Comparison of ENCODE assay signal across 9 mouse cellular contexts in genomic region chr5:137376198-137376597, GRCm38 (mm10). TPM values are rescaled to one million over a fixed set of nuclear protein-coding genes. Genes with fewer than 3 reads are reported as not detected.
A peak's percentile ranks its signal among the peaks of the same experiment; 100 is the strongest.
DNase-seq lines count a peak whose midpoint lies in the region; ATAC-seq and TF ChIP-seq lines count a peak whose summit lies in the region.
"Had no signal": no experiment of that assay in that cellular context is flagged by ENCODE, and none has a peak within 500 bp of the region (broad histone marks: within the 10 kb centered on the region; RNA-seq: fewer than 3 reads in every experiment).

No protein-coding gene starts in this region.

- no peak for ATAC-seq in heart, embryonic 15.5 days (replicated peaks; ENCODE audit: insufficient number of reproducible peaks, insufficient read depth, low FRiP score, low read depth)
- no peak for ATAC-seq in CD4-positive, CD25-positive, alpha-beta regulatory T cell, adult 4 months

- H3K4me3 ChIP-seq in heart, embryonic 15.5 days: no peak overlapping the region
- no peak overlapping the region for H3K4me3 ChIP-seq in kidney, adult 2 months (ENCODE audit: insufficient read depth, low read depth, low read length)
- no peak overlapping the region for H3K4me3 ChIP-seq in cerebellum, adult 2 months (replicated peaks; ENCODE audit: insufficient read depth, low read depth, low read length)
- H3K4me3 ChIP-seq: megakaryocyte, embryonic 14.5 days had no signal

- no peak overlapping the region for H3K9ac ChIP-seq in heart, embryonic 15.5 days

- peaks cover 29% of the 10 kb centered on the region for H3K4me1 ChIP-seq in heart, embryonic 15.5 days (replicated peaks)
- H3K4me1 ChIP-seq in kidney, adult 2 months (ENCODE audit: control insufficient read depth, insufficient read depth, low read length): peaks cover 6% of the 10 kb centered on the region; the same call in 1 of the 2 replicates
- H3K4me1 ChIP-seq in cerebellum, adult 2 months (ENCODE audit: control insufficient read depth, insufficient read depth, low read length): no peaks in the 10 kb centered on the region

- DNase-seq in heart, adult 8-10 months (ENCODE audit: low spot score): no peak
- DNase-seq in brain, adult 2 months (ENCODE audit: low read depth, low spot score): peak; percentile 24
- DNase-seq in kidney, adult 2 months: peak; percentile 73
- DNase-seq in lung, postnatal 25 days (ENCODE audit: low spot score): peak; percentile 69
- DNase-seq in cerebellum, adult 2 months: no peak
- DNase-seq in spleen, postnatal 10 days (ENCODE audit: low spot score in 2 of 2): no peak

- no peaks in the 10 kb centered on the region for H3K9me3 ChIP-seq in heart, embryonic 15.5 days (replicated peaks)
- H3K9me3 ChIP-seq: megakaryocyte, embryonic 14.5 days had no signal

- H3K36me3 ChIP-seq in heart, embryonic 15.5 days: peaks cover 39% of the 10 kb centered on the region
- peaks cover 4% of the 10 kb centered on the region for H3K36me3 ChIP-seq in kidney, adult 2 months (ENCODE audit: control insufficient read depth, insufficient read depth, low read length)

- H3K27me3 ChIP-seq in heart, embryonic 15.5 days: no peaks in the 10 kb centered on the region
- H3K27me3 ChIP-seq in kidney, adult 2 months (replicated peaks; ENCODE audit: control insufficient read depth, insufficient read depth, low read length): no peaks in the 10 kb centered on the region
- no peaks in the 10 kb centered on the region for H3K27me3 ChIP-seq in cerebellum, adult 2 months (ENCODE audit: control insufficient read depth, insufficient read depth, low read length)

- H3K27ac ChIP-seq in heart, embryonic 15.5 days: peak overlapping the region; percentile 71
- peak overlapping the region; percentile 27 for H3K27ac ChIP-seq in kidney, adult 2 months (ENCODE audit: insufficient read depth, low read depth, low read length)
- no peak overlapping the region for H3K27ac ChIP-seq in cerebellum, adult 2 months (ENCODE audit: insufficient read depth, low read length)

- TF ChIP-seq CTCF in kidney, adult 2 months (conservative IDR thresholded peaks at IDR 0.05; ENCODE audit: insufficient read depth, insufficient read length, low read depth, low read length): peak; percentile 58
- TF ChIP-seq CTCF in cerebellum, adult 2 months (IDR thresholded peaks at IDR 0.05; ENCODE audit: borderline replicate concordance, insufficient read depth, low read depth, low read length): no peak

- TF ChIP-seq POLR2A in kidney, adult 2 months (IDR thresholded peaks at IDR 0.05; ENCODE audit: low read depth, low read length): no peak
- no peak for TF ChIP-seq POLR2A in cerebellum, adult 2 months (IDR thresholded peaks at IDR 0.05; ENCODE audit: borderline replicate concordance, insufficient read depth, low read length)

- WGBS in heart, embryonic 15.5 days: 39% methylated on average over 7 of the region's 7 CpGs
- WGBS in kidney, adult 2 months: 28% methylated on average over 7 of the region's 7 CpGs
- 47% methylated on average over 7 of the region's 7 CpGs for WGBS in cerebellum, adult 2 months

- H3K4me2 ChIP-seq in heart, embryonic 15.5 days: no peak overlapping the region

RNA-seq across cellular contexts. Expression of gene Ephb4, which starts 26.3 kb away (rescaled TPM):
- 32.9 and 42.9 TPM in 2 replicates for polyA plus RNA-seq in heart, embryonic 15.5 days (2015; fragmentation: Nextera tagmentation; extraction: Ambion mirVana)
- 10 to 100 TPM; 43.7 to 47.3 (median 46.3) TPM for total RNA-seq in heart, adult 8-10 months (2022)
- 49.1 and 53.3 TPM in 2 replicates for polyA plus RNA-seq in kidney, adult 2 months (2012; rRNA removed)
- polyA plus RNA-seq in cerebellum, adult 2 months (2012; rRNA removed): 4.9 and 5.0 TPM in 2 replicates
- polyA plus RNA-seq in CD4-positive, CD25-positive, alpha-beta regulatory T cell, adult 4 months (2017; shearing (Covaris generic)): not detected

RNA-seq across cellular contexts. Expression of gene Slc12a9, which starts 42.8 kb away (rescaled TPM):
- polyA plus RNA-seq in heart, embryonic 15.5 days (2015; fragmentation: Nextera tagmentation; extraction: Ambion mirVana): 6.5 and 10.4 TPM in 2 replicates
- 1 to 10 TPM; 1.3 to 2.1 (median 2.0) TPM for total RNA-seq in heart, adult 8-10 months (2022)
- polyA plus RNA-seq in kidney, adult 2 months (2012; rRNA removed): 21.6 and 25.9 TPM in 2 replicates
- 31.0 and 31.6 TPM in 2 replicates for polyA plus RNA-seq in cerebellum, adult 2 months (2012; rRNA removed)
- polyA plus RNA-seq in CD4-positive, CD25-positive, alpha-beta regulatory T cell, adult 4 months (2017; shearing (Covaris generic)): 10 to 100 TPM in 1 of 2 experiments, 1 to 10 TPM in 1; 9.2 to 16.7 TPM

Comparison
In these comparisons a context has a peak if more than half of its experiments do, and no peak if none do; other contexts are left out.
1. DNase-seq: peak in brain, adult 2 months (single experiment), kidney, adult 2 months (single experiment) and lung, postnatal 25 days (single experiment); none in heart, adult 8-10 months (single experiment), cerebellum, adult 2 months (0 of 2) and spleen, postnatal 10 days (0 of 2).